Comparison of ENCODE assay signal across 8 mouse cellular contexts in the genomic region with DNA sequence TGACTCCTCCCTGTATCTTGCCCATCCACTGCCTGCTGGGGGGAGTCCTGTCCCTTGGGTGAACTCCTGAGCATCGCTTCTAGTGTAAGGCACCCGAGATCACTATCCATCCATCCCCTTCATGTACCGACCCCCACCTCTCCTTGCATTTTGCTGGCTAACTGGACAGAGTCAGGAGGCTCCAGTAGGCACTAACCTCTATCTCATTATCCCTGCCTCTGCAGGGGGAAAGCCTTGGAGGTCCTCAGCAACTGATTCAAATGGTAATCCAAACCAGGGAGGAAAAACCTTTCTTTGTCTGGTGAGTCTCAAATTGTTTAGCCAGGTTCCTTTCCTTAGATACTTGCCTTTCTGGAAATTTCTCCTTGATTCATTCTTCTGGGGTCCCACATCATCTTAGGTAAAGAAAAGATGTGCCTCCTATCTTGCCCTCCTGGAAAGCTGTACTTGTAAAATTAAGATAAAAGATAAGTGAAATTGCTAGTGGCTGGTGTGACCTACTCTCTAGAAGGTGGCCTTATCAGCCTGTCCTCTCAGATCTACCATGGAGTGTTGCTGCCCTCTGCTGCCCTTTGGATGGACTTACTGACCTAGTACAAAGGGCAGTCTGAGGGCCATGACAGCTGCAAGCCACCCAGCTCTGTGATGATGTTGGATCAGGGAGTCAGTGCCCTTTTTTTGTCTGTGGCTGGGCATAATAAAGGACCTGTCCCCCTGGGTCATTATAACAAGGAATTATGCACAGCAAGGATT. TPM values are rescaled to one million over a fixed set of nuclear protein-coding genes. Genes with fewer than 3 reads are reported as not detected.
DNase-seq lines count a peak whose midpoint lies in the region; ATAC-seq lines count a peak whose summit lies in the region.

No protein-coding gene starts in this region.

- no peak for ATAC-seq in frontal cortex, adult (ENCODE audit: low TSS enrichment)
- ATAC-seq in midbrain, embryonic 14.5 days (ENCODE audit: low FRiP score, low TSS enrichment): peak; percentile 80; the same call in 1 of the 2 replicates

- no peak overlapping the region for H3K4me3 ChIP-seq in midbrain, embryonic 14.5 days (replicated peaks; ENCODE audit: low read depth, low read length)

- H3K27me3 ChIP-seq in midbrain, embryonic 14.5 days (ENCODE audit: control insufficient read depth, insufficient read depth, low read length): no peaks in the 10 kb centered on the region

- no peak overlapping the region for H3K4me2 ChIP-seq in midbrain, embryonic 14.5 days (ENCODE audit: low read length)

- DNase-seq in frontal cortex, adult 2 months (ENCODE audit: extremely low spot score in 1 of 2, low spot score in 1 of 2): peak; percentile 8 to 79
- DNase-seq in c-Kit-positive CD71-positive TER-119-positive erythroid progenitor cells, embryonic 14.5 days (ENCODE audit: low spot score): peak; percentile 42
- DNase-seq in frontal cortex, postnatal 36 days (ENCODE audit: low spot score in 2 of 2): peak; percentile 61 to 67
- peak; percentile 88 for DNase-seq in induced T-regulatory cell, adult 2 months (ENCODE audit: low read depth)
- peak; percentile 58 to 75 for DNase-seq in left cerebral cortex, postnatal 25 days (ENCODE audit: low spot score in 2 of 2)
- peak; percentile 91 for DNase-seq in midbrain, embryonic 14.5 days
- peak; percentile 41 to 58 for DNase-seq in spleen, postnatal 14 days (ENCODE audit: low spot score in 2 of 2)

- peaks cover 3% of the 10 kb centered on the region; the same call in 1 of the 2 replicates for H3K4me1 ChIP-seq in midbrain, embryonic 14.5 days (ENCODE audit: control insufficient read depth, insufficient read depth, low read length)

- H3K27ac ChIP-seq in midbrain, embryonic 14.5 days (replicated peaks; ENCODE audit: low read depth, low read length): no peak overlapping the region

- H3K9ac ChIP-seq in midbrain, embryonic 14.5 days (replicated peaks; ENCODE audit: low read length): no peak overlapping the region

- WGBS in midbrain, embryonic 14.5 days: 37% methylated on average over 3 of the region's 3 CpGs

- intact Hi-C loops in left cerebral cortex, postnatal 25 days (cut with DNase I): loop anchor here (1.0 to 2.0 kb wide), 2 partner anchors 111 to 254 kb away; no protein-coding TSS in a partner anchor

- no peaks in the 10 kb centered on the region; the same call in 1 of the 2 replicates for H3K9me3 ChIP-seq in midbrain, embryonic 14.5 days (ENCODE audit: control insufficient read depth, low read length)

- H3K36me3 ChIP-seq in midbrain, embryonic 14.5 days (ENCODE audit: control insufficient read depth, insufficient read depth, low read length): no peaks in the 10 kb centered on the region

RNA-seq across cellular contexts. Expression of a gene that starts 7.3 kb away (rescaled TPM):
- not detected in 2 replicates for polyA plus RNA-seq in frontal cortex, adult 2 months (2012; rRNA removed)
- not detected for total RNA-seq in left cerebral cortex, postnatal 25 days (2021)
- not detected in 2 replicates for polyA plus RNA-seq in midbrain, embryonic 14.5 days (2014; fragmentation: Nextera tagmentation; extraction: Ambion mirVana)

RNA-seq across cellular contexts. Expression of a gene that starts 10.3 kb away (rescaled TPM):
- not detected in 2 replicates for polyA plus RNA-seq in frontal cortex, adult 2 months (2012; rRNA removed)
- total RNA-seq in left cerebral cortex, postnatal 25 days (2021): not detected
- polyA plus RNA-seq in midbrain, embryonic 14.5 days (2014; fragmentation: Nextera tagmentation; extraction: Ambion mirVana): not detected in 2 replicates

RNA-seq across cellular contexts. Expression of a gene that starts 46.8 kb away (rescaled TPM):
- polyA plus RNA-seq in frontal cortex, adult 2 months (2012; rRNA removed): 152 and 160 TPM in 2 replicates
- 100 to 1,000 TPM; 196 to 210 TPM for total RNA-seq in left cerebral cortex, postnatal 25 days (2021)
- 38.4 and 40.9 TPM in 2 replicates for polyA plus RNA-seq in midbrain, embryonic 14.5 days (2014; fragmentation: Nextera tagmentation; extraction: Ambion mirVana)
